ENCODE assay signal across 15 mouse cellular contexts in genomic region chr2:73060259-73060585, GRCm38 (mm10).
DNase-seq lines count a peak whose midpoint lies in the region; ATAC-seq and TF ChIP-seq lines count a peak whose summit lies in the region.
"Had no signal": no experiment of that assay in that cellular context is flagged by ENCODE, and none has a peak within 500 bp of the region (broad histone marks: within the 10 kb centered on the region; RNA-seq: fewer than 3 reads in every experiment).

No protein-coding gene starts in this region.

- no peak overlapping the region for H3ac ChIP-seq in C2C12 (ENCODE audit: control insufficient read depth, insufficient read length, low read depth)

- ATAC-seq in limb, embryonic 11.5 days (ENCODE audit: insufficient number of reproducible peaks, low FRiP score, low TSS enrichment, low read depth): peak; percentile 35; the same call in 1 of the 2 replicates
- peak; percentile 56; the same call in 1 of the 2 replicates for ATAC-seq in stomach, embryonic 15.5 days (ENCODE audit: insufficient read depth, low FRiP score, low read depth)
- ATAC-seq: forebrain, embryonic 13.5 days; intestine, embryonic 15.5 days had no signal

- no peak for TF ChIP-seq CTCF in heart, adult 2 months (IDR thresholded peaks at IDR 0.05)
- no peak for TF ChIP-seq CTCF in C2C12 (IDR thresholded peaks at IDR 0.05; ENCODE audit: control insufficient read depth, insufficient read depth, insufficient read length)
- TF ChIP-seq CTCF in layer of hippocampus, adult 2 months (conservative IDR thresholded peaks at IDR 0.05): no peak; the same call in 1 of the 2 replicates

- H3K27me3 ChIP-seq in heart, adult 2 months (ENCODE audit: control insufficient read depth, insufficient read depth, low read length): no peaks in the 10 kb centered on the region
- H3K27me3 ChIP-seq in limb, embryonic 11.5 days (ENCODE audit: control insufficient read depth, insufficient read depth, low read length): no peaks in the 10 kb centered on the region
- H3K27me3 ChIP-seq in limb, embryonic 10.5 days (ENCODE audit: low read depth, poor library complexity, severe bottlenecking): peaks cover 3% of the 10 kb centered on the region; the same call in 1 of the 2 replicates
- H3K27me3 ChIP-seq in C2C12 (ENCODE audit: control insufficient read depth, insufficient read depth, insufficient read length): no peaks in the 10 kb centered on the region
- H3K27me3 ChIP-seq in stomach, embryonic 15.5 days (replicated peaks): no peaks in the 10 kb centered on the region
- H3K27me3 ChIP-seq: embryonic facial prominence, embryonic 13.5 days; forebrain, embryonic 13.5 days; intestine, embryonic 15.5 days had no signal

- H3K4me3 ChIP-seq in heart, adult 2 months: no peak overlapping the region
- H3K4me3 ChIP-seq in limb, embryonic 11.5 days (ENCODE audit: low read depth, low read length): no peak overlapping the region
- no peak overlapping the region for H3K4me3 ChIP-seq in limb, embryonic 10.5 days
- H3K4me3 ChIP-seq in C2C12 (ENCODE audit: insufficient read depth, poor library complexity, severe bottlenecking): no peak overlapping the region
- no peak overlapping the region for H3K4me3 ChIP-seq in stomach, embryonic 15.5 days (replicated peaks)
- H3K4me3 ChIP-seq in layer of hippocampus, adult 2 months: no peak overlapping the region
- H3K4me3 ChIP-seq: embryonic facial prominence, embryonic 13.5 days; forebrain, embryonic 13.5 days; hindbrain, embryonic 10.5 days; intestine, embryonic 15.5 days had no signal

- H3K27ac ChIP-seq in heart, adult 2 months: peak overlapping the region; percentile 8; the same call in 1 of the 2 replicates
- no peak overlapping the region for H3K27ac ChIP-seq in limb, embryonic 11.5 days (replicated peaks; ENCODE audit: low read depth, low read length)
- H3K27ac ChIP-seq in limb, embryonic 10.5 days: no peak overlapping the region
- H3K27ac ChIP-seq in stomach, embryonic 15.5 days: no peak overlapping the region
- H3K27ac ChIP-seq in layer of hippocampus, adult 2 months: no peak overlapping the region
- H3K27ac ChIP-seq: embryonic facial prominence, embryonic 13.5 days; forebrain, embryonic 13.5 days; gastrocnemius, adult 2 months; hindbrain, embryonic 10.5 days; hindbrain, embryonic 14.5 days; intestine, embryonic 15.5 days had no signal

- no peak overlapping the region for H3K9ac ChIP-seq in heart, adult 2 months (ENCODE audit: low read depth, low read length)
- H3K9ac ChIP-seq in limb, embryonic 11.5 days (ENCODE audit: low read length): no peak overlapping the region
- no peak overlapping the region for H3K9ac ChIP-seq in stomach, embryonic 15.5 days
- H3K9ac ChIP-seq: embryonic facial prominence, embryonic 13.5 days; forebrain, embryonic 13.5 days; hindbrain, embryonic 14.5 days; intestine, embryonic 15.5 days had no signal

- H3K36me3 ChIP-seq in heart, adult 2 months (ENCODE audit: control insufficient read depth, insufficient read depth, low read length): no peaks in the 10 kb centered on the region
- H3K36me3 ChIP-seq in limb, embryonic 11.5 days (ENCODE audit: control insufficient read depth, insufficient read depth, low read length): no peaks in the 10 kb centered on the region
- no peaks in the 10 kb centered on the region for H3K36me3 ChIP-seq in limb, embryonic 10.5 days
- H3K36me3 ChIP-seq in C2C12 (ENCODE audit: control insufficient read depth, insufficient read depth): no peaks in the 10 kb centered on the region
- H3K36me3 ChIP-seq in stomach, embryonic 15.5 days: no peaks in the 10 kb centered on the region
- H3K36me3 ChIP-seq: embryonic facial prominence, embryonic 13.5 days; hindbrain, embryonic 10.5 days; intestine, embryonic 15.5 days had no signal

- no peak for DNase-seq in heart, adult 2 months
- no peak for DNase-seq in heart, postnatal 4 days
- DNase-seq in limb, embryonic 11.5 days (ENCODE audit: low spot score): no peak
- no peak for DNase-seq in limb, embryonic 10.5 days (ENCODE audit: low spot score)
- DNase-seq in embryo, embryonic 10.5 days (ENCODE audit: low spot score): no peak
- DNase-seq in layer of hippocampus, adult 2 months (ENCODE audit: low spot score in 2 of 2): no peak
- DNase-seq: gastrocnemius, postnatal 25 days had no signal

- intact Hi-C loops in heart, adult 2 months (cut with DNase I): loop anchor here (5.0 kb wide), 1 partner anchor 333 kb away; no protein-coding TSS in a partner anchor

- H3K4me2 ChIP-seq in limb, embryonic 11.5 days (ENCODE audit: low read depth, severe bottlenecking): no peak overlapping the region
- H3K4me2 ChIP-seq in stomach, embryonic 15.5 days: no peak overlapping the region
- H3K4me2 ChIP-seq: embryonic facial prominence, embryonic 13.5 days; forebrain, embryonic 13.5 days; hindbrain, embryonic 14.5 days; intestine, embryonic 15.5 days had no signal

- no peak for TF ChIP-seq EP300 in heart, adult 2 months (IDR thresholded peaks at IDR 0.05; ENCODE audit: insufficient read depth, low read depth, low read length)

- H3K79me2 ChIP-seq in heart, adult 2 months (replicated peaks; ENCODE audit: control insufficient read depth, insufficient read depth, low read length): no peaks in the 10 kb centered on the region
- H3K79me2 ChIP-seq in C2C12 (ENCODE audit: control insufficient read depth, insufficient read depth): no peaks in the 10 kb centered on the region

- H3K9me3 ChIP-seq in limb, embryonic 11.5 days (ENCODE audit: control insufficient read depth, low read length): no peaks in the 10 kb centered on the region
- H3K9me3 ChIP-seq in limb, embryonic 10.5 days (replicated peaks): no peaks in the 10 kb centered on the region
- H3K9me3 ChIP-seq in stomach, embryonic 15.5 days: no peaks in the 10 kb centered on the region
- H3K9me3 ChIP-seq: embryonic facial prominence, embryonic 13.5 days; forebrain, embryonic 13.5 days; hindbrain, embryonic 10.5 days; intestine, embryonic 15.5 days had no signal

- WGBS in heart, adult 2 months: 41% methylated on average over 6 of the region's 6 CpGs
- WGBS in limb, embryonic 11.5 days: 78% methylated on average over 6 of the region's 6 CpGs
- WGBS in limb, embryonic 10.5 days: 74% methylated on average over 6 of the region's 6 CpGs
- 57% methylated on average over 6 of the region's 6 CpGs for whole genome bisulfite sequencing in stomach, embryonic 15.5 days

- no peak for TF ChIP-seq POLR2A in heart, adult 2 months (IDR thresholded peaks at IDR 0.05; ENCODE audit: insufficient read depth, low read depth, low read length)

- H3K79me3 ChIP-seq in C2C12 (ENCODE audit: low read depth): no peaks in the 10 kb centered on the region

- H3K4me1 ChIP-seq in heart, adult 2 months (ENCODE audit: control insufficient read depth, insufficient read depth, low read length): peaks cover 3% of the 10 kb centered on the region
- 0 out of 2 replicates have a peak, but pooled peaks cover 2% of the 10 kb centered on the region for H3K4me1 ChIP-seq in limb, embryonic 11.5 days (ENCODE audit: control insufficient read depth, insufficient read depth, low read length)
- H3K4me1 ChIP-seq in limb, embryonic 10.5 days: 0 out of 2 replicates have a peak, but pooled peaks cover 4% of the 10 kb centered on the region
- peaks cover 5% of the 10 kb centered on the region; the same call in 1 of the 2 replicates for H3K4me1 ChIP-seq in stomach, embryonic 15.5 days
- H3K4me1 ChIP-seq: embryonic facial prominence, embryonic 13.5 days; forebrain, embryonic 13.5 days; intestine, embryonic 15.5 days had no signal

TF ChIP-seq in C2C12, 6 proteins besides CTCF, POLR2A, EP300 and RAD21:
- no peak for TF ChIP-seq MYOG (IDR thresholded peaks at IDR 0.05; ENCODE audit: control insufficient read depth, extremely low read depth, insufficient read length)
- TF ChIP-seq MYOD1 (IDR thresholded peaks at IDR 0.05; ENCODE audit: control insufficient read depth, insufficient read length, low read depth): peak; percentile 84
